Mouse (Mus musculus) lung, embryonic 15.5 days (tissue): ENCODE data around the gene 4930550L24Rik. TPM values are rescaled to one million over a fixed set of nuclear protein-coding genes. Genes with fewer than 3 reads are reported as not detected.

Source experiments
- ATAC-seq: fragments of 200-750 bp; cut with Nextera tagmentation; 2 replicates; pipeline ENCODE4 v1.8.0; 2017; ENCODE audit warnings: moderate number of reproducible peaks, borderline replicate concordance; ENCODE audit not compliant: low FRiP score, low TSS enrichment; ENCODE audit errors: extremely low read depth
- H3K27ac ChIP-seq: fragments of 300-500 bp; sonication (generic); 2 replicates; pipeline ENCODE4 v1.5.1; 2015; ENCODE audit warnings: moderate library complexity, mild to moderate bottlenecking, inconsistent platforms
- H3K27me3 ChIP-seq: fragments of 300-500 bp; sonication (generic); 2 replicates; pipeline ENCODE4 v1.6.1; 2015; ENCODE audit warnings: inconsistent platforms
- H3K36me3 ChIP-seq: fragments of 300-500 bp; sonication (generic); 2 replicates; pipeline ENCODE4 v1.6.1; 2015; ENCODE audit warnings: inconsistent platforms
- H3K4me1 ChIP-seq: fragments of 300-500 bp; sonication (generic); 2 replicates; pipeline ENCODE4 v1.6.1; 2015; ENCODE audit warnings: inconsistent platforms
- H3K4me2 ChIP-seq: fragments of 300-500 bp; sonication (generic); 2 replicates; pipeline ENCODE4 v1.6.1; 2015; ENCODE audit warnings: inconsistent platforms, mild to moderate bottlenecking, moderate library complexity
- H3K4me3 ChIP-seq: fragments of 300-500 bp; sonication (generic); 2 replicates; pipeline ENCODE4 v1.5.1; 2015; ENCODE audit warnings: mild to moderate bottlenecking, inconsistent platforms
- H3K9ac ChIP-seq: fragments of 300-500 bp; sonication (generic); 2 replicates; pipeline ENCODE4 v1.6.1; 2015; ENCODE audit warnings: inconsistent platforms
- H3K9me3 ChIP-seq: fragments of 300-500 bp; sonication (generic); 2 replicates; pipeline ENCODE4 v1.6.1; 2016; ENCODE audit warnings: inconsistent platforms
- WGBS: fragments of 180-500 bp; shearing (Covaris S2); methylation state at CpG from one replicate; pipeline ENCODE4 v1.1.7; 2015; 5-methylcytosine and 5-hydroxymethylcytosine counted together
- polyA plus RNA-seq: library from polyadenylated mRNA; unstranded; fragments of >200 nt; fragmentation: Nextera tagmentation; extraction: Ambion mirVana; gene quantifications from 2 replicates; pipeline ENCODE4 v1.2.1, GENCODE M21; 2015

The 4930550L24Rik gene
- polyA plus RNA-seq: not detected in 2 replicates

DNA sequence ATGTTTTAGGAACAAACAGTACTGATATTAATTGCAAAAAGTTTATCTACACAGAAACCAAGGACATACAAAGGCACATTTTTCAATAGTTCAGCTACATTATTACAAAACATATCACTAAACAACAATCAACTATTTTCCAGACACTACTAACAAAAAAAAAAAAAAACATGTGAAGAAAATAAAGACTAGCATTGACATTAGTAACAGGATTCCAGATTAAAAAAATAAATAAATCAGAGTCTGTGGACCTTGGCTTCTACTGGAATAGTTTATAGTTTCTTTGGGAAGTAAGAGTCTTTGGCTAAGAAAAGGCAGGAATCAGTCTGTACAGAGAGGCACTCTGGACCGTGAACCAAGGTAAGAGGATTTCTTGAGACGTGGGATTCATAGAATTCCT lies at the start of gene 4930550L24Rik:
TSS of gene 4930550L24Rik (plus strand) at position 301 of the 400 bp plus-strand sequence.
- no peak for ATAC-seq
- H3K4me1 ChIP-seq: no peaks in the 10 kb centered on the region
- no peaks in the 10 kb centered on the region for H3K36me3 ChIP-seq
- no peaks in the 10 kb centered on the region for H3K9me3 ChIP-seq
- no peak within 1 kb of the TSS for H3K9ac ChIP-seq
- no peaks in the 10 kb centered on the region for H3K27me3 ChIP-seq
- H3K27ac ChIP-seq: no peak within 1 kb of the TSS
- no peak within 1 kb of the TSS for H3K4me2 ChIP-seq
- H3K4me3 ChIP-seq: no peak within 1 kb of the TSS
- WGBS: 69% methylated on average over 2 of the region's 2 CpGs

DNA sequence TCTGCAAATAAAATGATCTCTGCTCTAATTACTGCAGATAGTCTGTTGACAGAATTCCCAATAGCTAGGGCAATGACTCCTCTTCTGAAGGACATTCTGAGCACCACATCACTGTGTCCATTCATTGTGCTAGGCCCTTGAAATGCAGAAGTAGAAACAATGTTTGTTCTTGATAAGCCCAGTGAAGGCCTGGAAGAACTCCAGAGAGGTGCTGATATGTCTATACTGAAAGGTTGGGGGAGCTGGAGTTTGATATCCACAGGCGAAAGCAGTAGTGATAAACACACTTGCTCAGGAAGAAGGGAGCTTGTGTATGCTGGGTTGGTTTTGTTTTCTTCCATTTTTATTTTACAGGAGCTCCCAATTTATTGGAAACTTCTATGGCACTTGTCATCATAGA lies 8.4 kb upstream of the 4930550L24Rik start:
- no peak for ATAC-seq
- WGBS: 57% methylated on average over 1 of the region's 1 CpGs

DNA sequence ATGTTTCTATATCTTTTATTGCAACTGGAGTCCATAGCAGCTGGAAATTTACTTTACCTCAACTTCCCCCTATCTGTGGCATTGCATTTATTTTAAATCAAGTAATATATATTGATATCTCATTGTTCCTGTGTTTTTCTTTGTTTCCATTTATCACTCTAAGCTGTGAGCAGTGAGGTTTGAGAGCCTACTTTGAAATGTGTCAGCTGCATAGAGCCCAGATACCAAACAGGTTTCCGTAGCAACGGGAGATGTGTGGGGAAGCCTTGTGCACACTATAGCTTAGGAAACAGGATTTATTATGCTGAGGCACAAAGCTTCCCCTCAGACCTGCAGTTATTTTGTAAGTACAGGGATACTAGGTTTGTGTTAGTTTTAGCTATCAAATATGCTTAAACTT lies 58.8 kb downstream of the 4930550L24Rik start:
- H3K4me2 ChIP-seq: no peak overlapping the region
- no peak for ATAC-seq
- 87% methylated on average over 2 of the region's 2 CpGs for WGBS

More for the DNA sequence above, 8.4 kb upstream of the 4930550L24Rik start:
- no peak overlapping the region for H3K27ac ChIP-seq
- no peaks in the 10 kb centered on the region for H3K9me3 ChIP-seq
- no peaks in the 10 kb centered on the region for H3K27me3 ChIP-seq
- no peak overlapping the region for H3K9ac ChIP-seq
- H3K4me2 ChIP-seq: no peak overlapping the region
- no peaks in the 10 kb centered on the region for H3K36me3 ChIP-seq
- no peaks in the 10 kb centered on the region for H3K4me1 ChIP-seq
- H3K4me3 ChIP-seq: no peak overlapping the region

More for the DNA sequence above, 58.8 kb downstream of the 4930550L24Rik start:
- H3K27me3 ChIP-seq: no peaks in the 10 kb centered on the region
- H3K4me1 ChIP-seq: no peaks in the 10 kb centered on the region
- H3K9me3 ChIP-seq: no peaks in the 10 kb centered on the region
- no peak overlapping the region for H3K9ac ChIP-seq
- no peak overlapping the region for H3K27ac ChIP-seq
- H3K36me3 ChIP-seq: no peaks in the 10 kb centered on the region
- H3K4me3 ChIP-seq: no peak overlapping the region
